Mouse (Mus musculus) cortical plate, adult 2 months (tissue): Measurements from ENCODE around the gene Lclat1.

Source experiments
- CTCF ChIP-seq: fragments of 200-500 bp; IDR thresholded peaks from 2 replicates; pipeline ENCODE4 v1.5.1; 2011; ENCODE audit warnings: mild to moderate bottlenecking, control low read depth, low read length; ENCODE audit not compliant: insufficient read depth; ENCODE audit errors: extremely low read depth
- POLR2A ChIP-seq: fragments of 200-500 bp; IDR thresholded peaks from 2 replicates; pipeline ENCODE4 v1.6.1; 2011; ENCODE audit warnings: mild to moderate bottlenecking, low read length, control low read depth; ENCODE audit not compliant: insufficient read depth; ENCODE audit errors: extremely low read depth

GRCm38 (mm10) chr17:73200380-73200779 is 92.6 kb downstream of the Lclat1 start:
- no peak for TF ChIP-seq CTCF
- TF ChIP-seq POLR2A: no peak
